Mouse (Mus musculus) MEL (cell line): ENCODE measurements around the gene Abhd16a. TPM values are rescaled to one million over a fixed set of nuclear protein-coding genes. Genes with fewer than 3 reads are reported as not detected.

Experiments used
- DNase-seq: peaks from one replicate; pipeline ENCODE4 v3.0.0; 2011; ENCODE audit warnings: low read depth, low spot score
- H3K27ac ChIP-seq: 2 replicates; pipeline ENCODE4 v1.5.1; 2012; ENCODE audit warnings: low read depth, mild to moderate bottlenecking, control low read depth, low read length, moderate library complexity; ENCODE audit not compliant: control insufficient read depth
- H3K27me3 ChIP-seq, 2 experiments: fragments of 150-350 bp in 1 of 2; sonication (generic) in 1 of 2; 2 replicates each; pipeline ENCODE4 v1.6.1; 2012; ENCODE audit warnings: low read length in 2 of 2, mild to moderate bottlenecking in 2 of 2, improper control_type of control experiment in 1 of 2, moderate library complexity in 1 of 2; ENCODE audit not compliant: insufficient read depth in 2 of 2, control insufficient read depth in 1 of 2
- H3K36me3 ChIP-seq, 2 experiments: 2 replicates each; pipeline ENCODE4 v1.6.1; 2012 to 2014; ENCODE audit warnings: low read length in 2 of 2, improper control_type of control experiment in 1 of 2, inconsistent platforms in 1 of 2, mild to moderate bottlenecking in 1 of 2; ENCODE audit not compliant: insufficient read depth in 2 of 2, control insufficient read depth in 1 of 2
- H3K4me1 ChIP-seq, 2 experiments: fragments of 150-350 bp in 1 of 2; sonication (generic) in 1 of 2; 2 replicates each; pipeline ENCODE4 v1.6.1; 2012; ENCODE audit warnings: low read length in 2 of 2, improper control_type of control experiment in 1 of 2, mild to moderate bottlenecking in 1 of 2; ENCODE audit not compliant: insufficient read depth in 2 of 2, control insufficient read depth in 1 of 2
- H3K4me3 ChIP-seq, 2 experiments: fragments of 150-350 bp in 1 of 2; sonication (generic) in 1 of 2; 2 replicates each; pipeline ENCODE4 v1.5.1; 2012; ENCODE audit warnings: low read depth in 2 of 2, low read length in 2 of 2, mild to moderate bottlenecking in 2 of 2, moderate library complexity in 2 of 2, control low read depth in 1 of 2, improper control_type of control experiment in 1 of 2; ENCODE audit not compliant: control insufficient read depth in 1 of 2, insufficient read depth in 1 of 2
- H3K79me2 ChIP-seq: 2 replicates; pipeline ENCODE4 v1.6.1; 2012; ENCODE audit warnings: mild to moderate bottlenecking, low read length, moderate library complexity; ENCODE audit not compliant: control insufficient read depth, poor library complexity, insufficient read depth
- H3K9ac ChIP-seq: 2 replicates; pipeline ENCODE4 v1.6.1; 2012; ENCODE audit warnings: low read depth, mild to moderate bottlenecking, control low read depth, low read length, moderate library complexity; ENCODE audit not compliant: control insufficient read depth, poor library complexity, severe bottlenecking
- H3K9me3 ChIP-seq: fragments of 150-350 bp; sonication (generic); replicated peaks from 2 replicates; pipeline ENCODE4 v1.6.1; 2012; ENCODE audit warnings: mild to moderate bottlenecking, low read length, improper control_type of control experiment, moderate library complexity; ENCODE audit not compliant: insufficient read depth
- BHLHE40 ChIP-seq: IDR thresholded peaks from 2 replicates; pipeline ENCODE4 v1.6.1; 2012; ENCODE audit warnings: low read depth, mild to moderate bottlenecking, inconsistent platforms, low read length, improper control_type of control experiment, borderline replicate concordance
- CHD1 ChIP-seq: IDR thresholded peaks from 2 replicates; pipeline ENCODE4 v1.6.1; 2012; ENCODE audit warnings: low read depth, mild to moderate bottlenecking, inconsistent platforms, low read length, improper control_type of control experiment
- E2F4 ChIP-seq: IDR thresholded peaks from 2 replicates; pipeline ENCODE4 v1.6.1; 2011; ENCODE audit warnings: low read depth, low read length, improper control_type of control experiment, borderline replicate concordance
- ELF1 ChIP-seq: IDR thresholded peaks from 2 replicates; pipeline ENCODE4 v1.6.1; 2014; ENCODE audit warnings: low read depth, mild to moderate bottlenecking, inconsistent platforms, low read length, improper control_type of control experiment, moderate library complexity
- EP300 ChIP-seq, 2 experiments: IDR thresholded peaks; 2 replicates each; pipeline ENCODE4 v1.6.1; 2011; ENCODE audit warnings: improper control_type of control experiment in 2 of 2, low read length in 2 of 2, low read depth in 1 of 2, mild to moderate bottlenecking in 1 of 2
- HCFC1 ChIP-seq: IDR thresholded peaks from 2 replicates; pipeline ENCODE4 v1.6.1; 2012; ENCODE audit warnings: low read depth, mild to moderate bottlenecking, inconsistent platforms, low read length, improper control_type of control experiment, moderate library complexity
- MAFK ChIP-seq: IDR thresholded peaks from 2 replicates; pipeline ENCODE4 v1.6.1; 2011; ENCODE audit warnings: low read depth, mild to moderate bottlenecking, low read length, improper control_type of control experiment, borderline replicate concordance
- MAX ChIP-seq: IDR thresholded peaks from 2 replicates; pipeline ENCODE4 v1.6.1; 2011; ENCODE audit warnings: low read length, improper control_type of control experiment
- MAZ ChIP-seq: IDR thresholded peaks from 2 replicates; pipeline ENCODE4 v1.6.1; 2012; ENCODE audit warnings: low read depth, mild to moderate bottlenecking, inconsistent platforms, low read length, improper control_type of control experiment
- MXI1 ChIP-seq: IDR thresholded peaks from 2 replicates; pipeline ENCODE4 v1.6.1; 2011; ENCODE audit warnings: mild to moderate bottlenecking, low read depth, low read length, improper control_type of control experiment
- MYB ChIP-seq: IDR thresholded peaks from 2 replicates; pipeline ENCODE4 v1.6.1; 2011; ENCODE audit warnings: mild to moderate bottlenecking, low read depth, low read length, improper control_type of control experiment
- NRF1 ChIP-seq: IDR thresholded peaks from 2 replicates; pipeline ENCODE4 v1.6.1; 2014; ENCODE audit warnings: low read depth, mild to moderate bottlenecking, inconsistent platforms, low read length, improper control_type of control experiment, moderate library complexity; ENCODE audit not compliant: poor library complexity, insufficient read depth, severe bottlenecking
- POLR2A ChIP-seq, 2 experiments: IDR thresholded peaks; 2 replicates each; pipeline ENCODE4 v1.6.1; 2011 to 2012; ENCODE audit warnings: low read length in 2 of 2, mild to moderate bottlenecking in 2 of 2, control low read depth in 1 of 2, improper control_type of control experiment in 1 of 2, low read depth in 1 of 2, moderate library complexity in 1 of 2; ENCODE audit not compliant: control insufficient read depth in 1 of 2, insufficient read depth in 1 of 2, poor library complexity in 1 of 2
- POLR2AphosphoS2 ChIP-seq: IDR thresholded peaks from 2 replicates; pipeline ENCODE4 v1.6.1; 2011; ENCODE audit warnings: low read length, improper control_type of control experiment
- POLR2AphosphoS5 ChIP-seq: IDR thresholded peaks from 2 replicates; pipeline ENCODE4 v1.6.1; 2012; ENCODE audit warnings: low read depth, borderline replicate concordance, mild to moderate bottlenecking, inconsistent platforms, low read length, moderate library complexity, mixed read lengths
- RAD21 ChIP-seq: IDR thresholded peaks from 2 replicates; pipeline ENCODE4 v1.6.1; 2011; ENCODE audit warnings: mild to moderate bottlenecking, low read depth, low read length, improper control_type of control experiment
- RCOR1 ChIP-seq: IDR thresholded peaks from 2 replicates; pipeline ENCODE4 v1.6.1; 2012; ENCODE audit warnings: low read depth, mild to moderate bottlenecking, inconsistent platforms, low read length, improper control_type of control experiment
- SIN3A ChIP-seq: IDR thresholded peaks from 2 replicates; pipeline ENCODE4 v1.6.1; 2012; ENCODE audit warnings: low read length, improper control_type of control experiment, inconsistent platforms
- SMC3 ChIP-seq: IDR thresholded peaks from 2 replicates; pipeline ENCODE4 v1.6.1; 2011; ENCODE audit warnings: low read depth, low read length, improper control_type of control experiment
- USF2 ChIP-seq, 2 experiments: IDR thresholded peaks; 2 replicates each; pipeline ENCODE4 v1.6.1; 2011 to 2012; ENCODE audit warnings: improper control_type of control experiment in 2 of 2, low read length in 2 of 2, borderline replicate concordance in 1 of 2, inconsistent platforms in 1 of 2, low read depth in 1 of 2, mild to moderate bottlenecking in 1 of 2; ENCODE audit not compliant: insufficient read depth in 1 of 2
- ZC3H11A ChIP-seq: IDR thresholded peaks from 2 replicates; pipeline ENCODE4 v1.6.1; 2012; ENCODE audit warnings: low read depth, mild to moderate bottlenecking, inconsistent platforms, low read length, improper control_type of control experiment
- ZMIZ1 ChIP-seq: IDR thresholded peaks from 2 replicates; pipeline ENCODE4 v1.6.1; 2012; ENCODE audit warnings: low read depth, mild to moderate bottlenecking, inconsistent platforms, low read length, improper control_type of control experiment, moderate library complexity
- polyA plus RNA-seq, 2 experiments: library from polyadenylated mRNA; stranded (reverse) in 1 of 2; unstranded in 1 of 2; fragments of >175 nt in 1 of 2; fragments of >200 nt in 1 of 2; gene quantifications; 2 replicates each; pipeline versions ENCODE4 v1.2.1 to v1.2.4; 2012; ENCODE audit warnings: low replicate concordance in 2 of 2, low read depth in 1 of 2; ENCODE audit not compliant: insufficient read length in 2 of 2, insufficient read depth in 1 of 2, missing spikeins in 1 of 2
- total RNA-seq: library from RNA; depleted of rRNA; stranded (reverse); fragments of 300-350 nt; gene quantifications from 2 replicates; pipeline ENCODE4 v1.2.3, GENCODE M21; 2012

Abhd16a gene
- total and polyA plus RNA-seq, 3 experiments: 96.1 to 126 TPM; not detected in 1

GRCm38 (mm10) chr17:35126206-35126611 lies 37.1 kb downstream of the Abhd16a start, which contains the start of gene D17H6S53E (continued):
- no peak for TF ChIP-seq ZC3H11A
- peak; percentile 75 for TF ChIP-seq HCFC1
- TF ChIP-seq CHD1: no peak; the same call in 1 of the 2 replicates
- TF ChIP-seq BHLHE40: no peak
- peak; percentile 65 to 69; a peak in 3 of 4 replicates for TF ChIP-seq POLR2A (IDR thresholded peaks at IDR 0.05; ENCODE audit: control insufficient read depth in 1 of 2, insufficient read depth in 1 of 2, low read depth in 1 of 2, low read length in 2 of 2, poor library complexity in 1 of 2)
- TF ChIP-seq POLR2AphosphoS5: no peak
- TF ChIP-seq SIN3A: peak; percentile 76
- TF ChIP-seq ZMIZ1: 0 out of 2 replicates have a peak, but pooled peaks have one; percentile 40
- TF ChIP-seq NRF1: peak; percentile 72
- no peak for TF ChIP-seq RAD21
- TF ChIP-seq SMC3: no peak
- TF ChIP-seq MAX: no peak; the same call in 1 of the 2 replicates
- TF ChIP-seq ELF1: peak; percentile 76
- TF ChIP-seq MYB: no peak
- no peak for TF ChIP-seq RCOR1

GRCm38 (mm10) chr17:35127017-35127416 lies 38.0 kb downstream of the Abhd16a start:
- H3K9ac ChIP-seq: peak overlapping the region; percentile 83
- H3K27me3 ChIP-seq: no peaks in the 10 kb centered on the region
- TF ChIP-seq MAFK (no peak), HCFC1 (peak; percentile 28; the same call in 1 of the 2 replicates), ELF1 (peak; percentile 12; the same call in 1 of the 2 replicates), MAX (no peak)
- no peaks in the 10 kb centered on the region for H3K9me3 ChIP-seq
- peaks cover 6 to 8% of the 10 kb centered on the region in 2 experiments; a peak in 3 of 4 replicates for H3K4me1 ChIP-seq
- peaks cover 26% of the 10 kb centered on the region for H3K79me2 ChIP-seq
- DNase-seq: no peak
- peaks cover 0 to 10% of the 10 kb centered on the region in 2 experiments; a peak in 2 of 4 replicates for H3K36me3 ChIP-seq
- peak overlapping the region; percentile 78; the same call in 1 of the 2 replicates for H3K27ac ChIP-seq
- peak overlapping the region; percentile 90 to 99 for H3K4me3 ChIP-seq

GRCm38 (mm10) chr17:35128996-35129395 lies 39.9 kb downstream of the Abhd16a start:
- Histone ChIP-seq H3K4me1 (peaks cover 6 to 11% of the 10 kb centered on the region in 2 experiments), H3K79me2 (peaks cover 22% of the 10 kb centered on the region), H3K9me3 (no peaks in the 10 kb centered on the region), H3K36me3 (peaks cover 0 to 12% of the 10 kb centered on the region in 2 experiments; a peak in 2 of 4 replicates), H3K27ac (no peak overlapping the region), H3K4me3 (no peak overlapping the region), H3K27me3 (no peaks in the 10 kb centered on the region), H3K9ac (no peak overlapping the region)
- no peak for TF ChIP-seq MAZ
- TF ChIP-seq SIN3A: no peak
- TF ChIP-seq MYB: no peak
- no peak for TF ChIP-seq USF2 (IDR thresholded peaks at IDR 0.05; ENCODE audit: borderline replicate concordance in 1 of 2, insufficient read depth in 1 of 2, low read depth in 1 of 2, low read length in 2 of 2)
- TF ChIP-seq POLR2AphosphoS2: no peak
- TF ChIP-seq EP300 (IDR thresholded peaks at IDR 0.05; ENCODE audit: low read depth in 1 of 2, low read length in 2 of 2): no peak
- no peak for TF ChIP-seq E2F4
- TF ChIP-seq BHLHE40: no peak
- no peak for TF ChIP-seq MXI1
- DNase-seq: no peak
